Mouse (Mus musculus): ENCODE measurements at regions not wholly inside any gene's neighbourhood (a gene's known extent, or its start where the extent isn't known, plus 50 kb on each side); places are given as distances from the start of the nearest gene placed in this dataset.

DNA sequence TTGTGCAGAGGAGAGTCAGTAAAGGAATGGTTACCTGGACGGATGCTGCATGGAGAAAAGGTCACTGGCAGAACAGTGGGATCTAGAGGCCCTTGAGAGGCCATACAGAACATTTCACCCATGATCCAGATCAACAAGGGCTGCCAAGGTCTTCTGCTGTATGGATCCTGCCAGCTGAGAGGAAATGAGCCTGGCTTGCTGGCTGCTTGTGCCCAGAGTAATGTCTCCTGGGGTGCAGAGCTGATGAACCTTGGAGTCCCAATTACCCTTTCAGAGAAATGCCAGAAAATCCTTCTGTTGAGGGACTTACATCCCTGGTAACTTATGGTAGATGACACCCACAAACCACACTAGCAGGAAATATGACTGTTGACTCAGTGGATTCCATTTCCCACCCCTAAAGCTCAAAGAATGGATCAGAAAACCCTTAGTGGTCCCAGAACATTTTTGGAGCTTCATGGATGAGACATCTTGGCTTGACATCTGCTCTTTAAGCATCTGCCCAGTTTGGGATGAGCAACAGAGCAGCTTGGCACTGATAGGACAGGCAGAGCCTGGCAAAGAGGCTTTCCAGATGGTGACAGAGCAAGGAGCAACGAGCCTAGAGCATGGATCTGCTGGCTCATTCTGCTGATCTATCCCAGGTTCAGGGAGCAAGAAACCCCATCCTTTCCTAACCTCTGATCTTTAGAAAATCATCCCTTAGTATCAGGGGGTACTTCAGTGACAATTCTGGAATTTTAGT, 416.6 kb downstream of the Adra2a start:
- in situ Hi-C loops (cut with MboI, MseI): no loop called here

DNA sequence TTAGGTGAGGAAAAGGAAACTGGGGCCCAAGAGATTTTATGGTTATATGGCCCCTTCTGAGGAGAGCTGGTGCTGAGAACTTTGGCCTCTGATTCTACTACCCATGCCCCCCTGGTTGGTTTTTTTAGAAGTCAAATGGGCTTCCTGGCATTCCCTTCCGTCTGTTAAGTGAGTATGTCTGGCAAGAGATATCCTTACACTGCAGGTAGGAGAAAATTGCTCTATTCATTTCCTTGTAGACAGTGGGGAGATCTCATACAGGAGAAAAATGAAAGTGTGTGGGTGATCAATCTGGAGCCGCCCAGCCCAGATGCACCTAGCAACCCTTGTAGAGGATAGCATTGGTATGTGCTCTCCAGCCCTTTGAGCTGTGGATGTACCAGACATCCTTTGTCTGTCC, 418.5 kb downstream of the Adra2a start:
- in situ Hi-C loops (cut with MboI, MseI): no loop called here

- in situ Hi-C loops (cut with MboI, MseI): no loop called here
Measured at GRCm38 (mm10) chr19:54470034-54470433, 426.1 kb downstream of the Adra2a start.

DNA sequence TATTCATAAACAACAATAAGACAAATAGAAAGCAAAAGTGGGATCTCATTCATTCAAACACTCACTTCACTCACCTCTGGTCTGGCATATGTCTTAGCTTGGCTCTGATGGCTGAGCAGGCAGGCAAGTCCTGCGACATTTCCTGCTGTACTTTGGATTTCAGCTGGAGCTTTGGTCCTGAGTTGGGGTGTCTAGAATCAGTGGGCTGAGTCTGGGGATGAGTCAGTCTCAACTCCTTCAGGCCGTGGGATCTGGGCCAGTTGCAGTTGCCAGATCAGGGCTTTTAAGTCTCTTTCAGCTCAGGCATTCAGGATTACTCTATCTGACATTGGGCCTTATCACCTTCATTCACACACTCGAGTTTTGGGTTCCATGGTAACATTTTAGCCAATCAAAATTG, 454.1 kb downstream of the Adra2a start:
- in situ Hi-C loops (cut with MboI, MseI): no loop called here

GRCm38 (mm10) chr19:54533858-54534257, 489.9 kb downstream of the Adra2a start:
- in situ Hi-C loops (cut with MboI, MseI): no loop called here

DNA sequence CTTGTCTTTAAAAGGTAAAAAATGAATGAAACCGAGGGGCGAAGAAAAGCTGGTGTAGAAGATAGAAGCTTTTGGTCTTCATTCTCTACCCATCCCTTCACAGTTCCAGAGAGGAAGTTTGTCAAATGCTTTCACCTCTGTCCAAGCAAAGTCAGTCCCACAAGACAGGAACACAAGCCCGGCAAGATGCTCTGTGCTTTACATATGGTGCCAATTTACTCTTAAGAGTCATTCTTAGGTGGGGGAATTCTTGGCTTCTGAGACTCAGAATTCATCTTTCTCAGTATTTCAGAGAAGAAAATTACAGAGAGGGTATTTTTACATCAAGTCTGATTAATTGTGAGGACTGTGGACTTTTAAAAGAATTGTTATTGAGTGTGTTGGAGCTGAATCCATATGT, 511.4 kb downstream of the Adra2a start:
- in situ Hi-C loops (cut with MboI, MseI): no loop called here

- in situ Hi-C loops (cut with MboI, MseI): no loop called here
Measured at GRCm38 (mm10) chr19:54557984-54558383, 514.0 kb downstream of the Adra2a start.

GRCm38 (mm10) chr19:54583574-54583973, 539.6 kb downstream of the Adra2a start:
- in situ Hi-C loops (cut with MboI, MseI): no loop called here

DNA sequence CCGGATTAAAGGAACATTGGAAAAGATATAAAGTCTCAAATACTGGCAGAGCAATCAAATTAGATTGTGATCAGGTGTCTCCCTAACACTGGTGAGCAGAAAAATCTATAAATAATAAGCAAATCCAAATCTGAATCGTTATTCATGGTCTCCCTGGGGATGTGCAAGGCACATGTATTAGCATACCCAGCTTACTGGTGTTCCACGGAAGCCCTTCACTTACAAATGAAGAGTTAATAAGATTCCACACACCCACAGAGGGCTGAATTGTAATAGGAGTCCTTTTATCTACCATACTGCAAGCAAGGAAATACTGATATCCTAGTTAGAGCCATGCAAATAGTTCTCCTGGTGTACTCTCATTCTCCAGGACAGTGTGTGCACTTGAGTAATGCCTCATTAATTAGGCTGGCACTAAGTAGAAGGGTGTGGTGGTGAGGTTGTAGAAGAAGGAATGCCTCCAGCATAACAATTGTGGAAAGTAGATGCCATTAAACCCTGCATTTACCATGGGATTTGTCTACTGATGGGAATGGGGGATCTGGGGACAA, 540.8 kb downstream of the Adra2a start:
- in situ Hi-C loops (cut with MboI, MseI): no loop called here

- in situ Hi-C loops (cut with MboI, MseI): no loop called here
Measured at GRCm38 (mm10) chr19:54585326-54585725, 541.4 kb downstream of the Adra2a start.

- in situ Hi-C loops (cut with MboI, MseI): no loop called here
Measured at GRCm38 (mm10) chr19:54603345-54603744, 523.7 kb downstream of the Gpam start.

DNA sequence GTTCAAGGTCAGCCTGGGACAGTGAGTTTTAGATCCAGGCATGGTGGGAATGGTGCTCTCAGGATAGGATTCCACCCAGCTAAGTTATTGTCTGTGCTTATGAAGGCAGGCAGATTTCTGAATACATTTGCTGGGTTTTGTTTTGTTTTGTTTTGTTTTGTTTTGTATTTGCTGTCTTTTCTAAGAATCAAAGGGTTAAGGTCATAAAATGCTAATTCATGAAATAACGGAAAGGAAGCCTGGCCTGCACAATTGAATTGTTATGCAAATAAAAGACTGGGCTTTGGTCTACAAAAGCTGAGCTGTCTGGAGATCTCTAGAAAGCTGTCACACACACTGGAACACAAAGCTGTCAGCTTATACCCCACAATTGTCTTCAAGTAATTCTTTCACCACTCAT, 521.7 kb downstream of the Gpam start:
- in situ Hi-C loops (cut with MboI, MseI): no loop called here

GRCm38 (mm10) chr19:54616924-54617323, 510.1 kb downstream of the Gpam start:
- in situ Hi-C loops (cut with MboI, MseI): no loop called here

Data from regulatory T cell (primary cell).